Mouse (Mus musculus) intestine, embryonic 15.5 days (tissue): ENCODE data around the gene Wdcp. TPM values are rescaled to one million over a fixed set of nuclear protein-coding genes. Genes with fewer than 3 reads are reported as not detected.
"Not testable (repeated sequence)": the region's sequence is repeated elsewhere in the genome, so short reads cannot be mapped to it uniquely, and the experiment has no call there.

Experiments used
- ATAC-seq: fragments of 200-750 bp; cut with Nextera tagmentation; 2 replicates; pipeline ENCODE4 v1.8.0; 2017; ENCODE audit warnings: moderate TSS enrichment, moderate library complexity
- H3K27ac ChIP-seq: fragments of 300-500 bp; sonication (generic); 2 replicates; pipeline ENCODE4 v1.5.1; 2015; ENCODE audit warnings: mild to moderate bottlenecking, inconsistent platforms
- H3K27me3 ChIP-seq: fragments of 300-500 bp; sonication (generic); replicated peaks from 2 replicates; pipeline ENCODE4 v1.6.1; 2015; ENCODE audit warnings: inconsistent platforms
- H3K36me3 ChIP-seq: fragments of 300-500 bp; sonication (generic); 2 replicates; pipeline ENCODE4 v1.6.1; 2015; ENCODE audit warnings: inconsistent platforms
- H3K4me1 ChIP-seq: fragments of 300-500 bp; sonication (generic); replicated peaks from 2 replicates; pipeline ENCODE4 v1.6.1; 2015; ENCODE audit warnings: inconsistent platforms
- H3K4me2 ChIP-seq: fragments of 300-500 bp; sonication (generic); replicated peaks from 2 replicates; pipeline ENCODE4 v1.6.1; 2015; ENCODE audit warnings: mild to moderate bottlenecking, inconsistent platforms
- H3K4me3 ChIP-seq: fragments of 300-500 bp; sonication (generic); replicated peaks from 2 replicates; pipeline ENCODE4 v1.5.1; 2015; ENCODE audit warnings: inconsistent platforms
- H3K9ac ChIP-seq: fragments of 300-500 bp; sonication (generic); 2 replicates; pipeline ENCODE4 v1.6.1; 2015; ENCODE audit warnings: inconsistent platforms
- H3K9me3 ChIP-seq: fragments of 300-500 bp; sonication (generic); 2 replicates; pipeline ENCODE4 v1.6.1; 2016; ENCODE audit warnings: inconsistent platforms
- WGBS: fragments of 180-500 bp; shearing (Covaris S2); methylation state at CpG from one replicate; pipeline ENCODE4 v1.1.7; 2015; 5-methylcytosine and 5-hydroxymethylcytosine counted together
- polyA plus RNA-seq: library from polyadenylated mRNA; unstranded; fragments of >200 nt; fragmentation: Nextera tagmentation; extraction: Ambion mirVana; gene quantifications from 2 replicates; pipeline ENCODE4 v1.2.1, GENCODE M21; 2015

Gene Wdcp
- polyA plus RNA-seq, 1 experiment from 2014 or later: 15.7 TPM

DNA sequence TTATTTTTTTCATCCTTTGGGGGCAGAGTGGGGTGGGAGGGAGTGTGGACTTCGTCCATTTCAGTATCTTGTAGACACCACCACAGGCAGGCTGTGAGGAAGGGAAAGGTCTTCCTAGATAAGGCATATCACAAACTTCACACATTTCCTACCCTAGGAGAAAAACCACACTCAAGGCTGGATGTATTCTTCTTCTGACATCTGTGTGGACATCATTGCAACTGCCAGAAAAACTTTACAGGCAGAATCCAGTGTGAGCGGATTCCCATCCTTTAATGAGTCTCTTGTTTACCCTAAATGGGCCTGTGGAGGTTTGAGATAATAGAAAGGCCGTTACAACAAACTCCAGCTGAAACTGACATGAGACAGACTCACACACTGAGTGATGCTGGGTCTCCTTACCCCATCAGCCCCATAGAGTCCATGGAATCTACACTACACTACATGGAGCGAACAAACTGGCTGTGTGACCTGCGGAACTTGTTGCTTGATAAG is 29.9 kb downstream of the Wdcp start:
- Histone ChIP-seq H3K4me3 (no peak overlapping the region), H3K36me3 (no peaks in the 10 kb centered on the region), H3K4me1 (peaks cover 13% of the 10 kb centered on the region), H3K27me3 (no peaks in the 10 kb centered on the region), H3K9ac (no peak overlapping the region), H3K27ac (no peak overlapping the region), H3K9me3 (no peaks in the 10 kb centered on the region), H3K4me2 (no peak overlapping the region)
- no peak; the same call in 1 of the 2 replicates for ATAC-seq
- 69% methylated on average over 5 of the region's 5 CpGs for WGBS

- no peaks in the 10 kb centered on the region for H3K36me3 ChIP-seq
- H3K9me3 ChIP-seq: no peaks in the 10 kb centered on the region
- H3K27me3 ChIP-seq: no peaks in the 10 kb centered on the region
- H3K4me2 ChIP-seq: peak overlapping the region; percentile 88
- H3K27ac ChIP-seq: no peak overlapping the region
- H3K9ac ChIP-seq: peak overlapping the region; percentile 31; the same call in 1 of the 2 replicates
- peaks cover 13% of the 10 kb centered on the region for H3K4me1 ChIP-seq
- no peak for ATAC-seq
- H3K4me3 ChIP-seq: no peak overlapping the region
- WGBS: 73% methylated on average over 6 of the region's 6 CpGs
Observed at GRCm38 (mm10) chr12:4873531-4873930, 30.4 kb downstream of the Wdcp start.

DNA sequence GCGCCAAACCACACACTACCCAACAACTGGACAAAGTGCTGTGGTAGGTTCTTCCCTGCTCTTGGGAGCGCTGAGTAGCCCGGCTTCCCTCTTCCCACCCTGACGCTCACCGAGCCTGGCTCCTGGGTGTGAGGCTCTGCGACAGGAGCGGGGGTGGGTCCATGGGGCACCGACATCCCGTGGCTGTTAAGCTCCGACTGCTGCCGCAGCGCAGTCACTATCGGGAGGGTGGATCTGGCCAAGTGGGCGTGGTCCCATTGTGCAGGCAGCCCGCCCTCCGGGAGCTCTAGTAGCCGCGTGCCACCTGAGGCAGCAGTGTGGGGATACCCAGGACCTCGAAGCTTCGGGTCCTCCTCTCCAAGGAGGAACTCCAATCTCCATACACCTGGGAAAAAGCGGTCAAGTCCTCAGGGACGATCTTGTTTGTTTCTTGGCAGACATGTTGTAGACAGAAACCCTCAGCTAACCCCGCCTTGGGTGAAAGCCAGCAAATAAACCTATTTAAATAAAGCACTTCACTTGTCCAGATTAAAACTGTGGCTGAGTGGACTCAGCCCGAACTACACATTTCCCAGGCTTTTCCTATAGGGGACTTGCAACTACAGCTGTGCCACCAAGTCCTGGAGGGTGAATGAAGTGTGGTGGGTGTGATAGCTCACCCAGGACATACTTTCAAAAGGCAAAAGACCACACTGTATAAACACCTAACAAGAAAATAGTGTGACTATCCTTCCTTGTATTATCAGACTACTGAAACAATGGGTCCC is 31.2 kb downstream of the Wdcp start, which contains the start of gene Mfsd2b:
Mfsd2b (minus strand) TSS at position 199 of the 767 bp plus-strand sequence.
- Histone ChIP-seq H3K27ac (no peak within 1 kb of the TSS), H3K9ac (peak within 1 kb of the TSS; percentile 31), H3K9me3 (no peaks in the 10 kb centered on the region), H3K4me2 (peak within 1 kb of the TSS; percentile 88), H3K4me1 (peaks cover 13% of the 10 kb centered on the region), H3K27me3 (no peaks in the 10 kb centered on the region), H3K36me3 (no peaks in the 10 kb centered on the region), H3K4me3 (peak within 1 kb of the TSS; percentile 32)
- 2% methylated on average over 24 of the region's 24 CpGs for WGBS
- ATAC-seq: peak; percentile 95

- Histone ChIP-seq H3K4me2 (no peak overlapping the region), H3K27me3 (no peaks in the 10 kb centered on the region), H3K4me1 (peaks cover 13% of the 10 kb centered on the region), H3K36me3 (no peaks in the 10 kb centered on the region), H3K4me3 (no peak overlapping the region), H3K9me3 (no peaks in the 10 kb centered on the region), H3K27ac (0 out of 2 replicates have a peak overlapping the region, but pooled peaks have one; percentile 36), H3K9ac (no peak overlapping the region)
- WGBS: 63% methylated on average over 8 of the region's 8 CpGs
- ATAC-seq: peak; percentile 27
Observed at GRCm38 (mm10) chr12:4875623-4876022, 32.5 kb downstream of the Wdcp start.

DNA sequence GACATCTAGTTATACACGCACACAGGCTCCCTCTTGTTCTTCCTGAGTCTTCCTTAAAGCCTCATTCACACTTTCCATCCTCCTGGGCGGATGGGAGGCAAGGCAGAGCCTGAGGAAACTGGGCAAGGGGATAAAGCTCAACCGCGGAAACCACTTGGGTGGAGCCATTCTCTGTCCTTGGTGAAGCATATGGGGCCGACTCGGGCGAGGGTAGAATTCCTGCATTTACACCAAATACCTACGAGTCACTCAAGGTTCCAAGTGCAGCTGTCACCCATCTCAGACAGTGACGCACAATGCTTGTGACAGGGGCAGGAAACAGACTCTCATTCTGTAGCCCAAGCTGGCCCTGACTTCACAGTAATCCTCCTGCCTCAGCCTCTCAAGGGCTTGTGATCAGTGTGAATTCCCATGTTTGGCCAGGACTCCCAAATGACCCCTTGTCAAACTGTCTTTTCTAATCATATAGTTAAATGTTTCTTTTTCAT is 35.2 kb downstream of the Wdcp start:
- no peak overlapping the region for H3K27ac ChIP-seq
- H3K27me3 ChIP-seq: no peaks in the 10 kb centered on the region
- no peaks in the 10 kb centered on the region for H3K36me3 ChIP-seq
- H3K4me3 ChIP-seq: no peak overlapping the region
- no peak for ATAC-seq
- H3K4me2 ChIP-seq: no peak overlapping the region
- 84% methylated on average over 9 of the region's 9 CpGs for WGBS
- H3K4me1 ChIP-seq: peaks cover 13% of the 10 kb centered on the region
- H3K9ac ChIP-seq: no peak overlapping the region
- H3K9me3 ChIP-seq: no peaks in the 10 kb centered on the region

GRCm38 (mm10) chr12:4879048-4879447 is 35.9 kb downstream of the Wdcp start:
- Histone ChIP-seq H3K36me3 (no peaks in the 10 kb centered on the region), H3K4me3 (no peak overlapping the region), H3K9me3 (no peaks in the 10 kb centered on the region), H3K4me1 (peaks cover 8% of the 10 kb centered on the region; the same call in 1 of the 2 replicates), H3K4me2 (no peak overlapping the region), H3K9ac (no peak overlapping the region), H3K27ac (no peak overlapping the region), H3K27me3 (no peaks in the 10 kb centered on the region)
- WGBS: 95% methylated on average over 5 of the region's 5 CpGs
- no peak for ATAC-seq

GRCm38 (mm10) chr12:4882086-4882485 is 39.0 kb downstream of the Wdcp start:
- Histone ChIP-seq H3K9ac (no peak overlapping the region), H3K27ac (no peak overlapping the region), H3K9me3 (no peaks in the 10 kb centered on the region), H3K4me2 (no peak overlapping the region), H3K36me3 (no peaks in the 10 kb centered on the region), H3K4me3 (no peak overlapping the region), H3K27me3 (no peaks in the 10 kb centered on the region), H3K4me1 (no peaks in the 10 kb centered on the region)
- ATAC-seq: no peak
- 69% methylated on average over 2 of the region's 2 CpGs for WGBS

GRCm38 (mm10) chr12:4885062-4885461 is 42.0 kb downstream of the Wdcp start:
- ATAC-seq: no peak
- Histone ChIP-seq H3K4me3 (no peak overlapping the region), H3K36me3 (no peaks in the 10 kb centered on the region), H3K9ac (no peak overlapping the region), H3K9me3 (no peaks in the 10 kb centered on the region), H3K4me1 (no peaks in the 10 kb centered on the region), H3K27ac (no peak overlapping the region), H3K4me2 (no peak overlapping the region), H3K27me3 (no peaks in the 10 kb centered on the region)
- WGBS: 35% methylated on average over 1 of the region's 1 CpGs

GRCm38 (mm10) chr12:4886581-4886980 is 43.5 kb downstream of the Wdcp start:
- not testable (repeated sequence) for H3K9ac ChIP-seq, H3K4me2 ChIP-seq, H3K4me3 ChIP-seq, H3K27ac ChIP-seq, H3K36me3 ChIP-seq, H3K9me3 ChIP-seq, ATAC-seq, H3K27me3 ChIP-seq, H3K4me1 ChIP-seq
- WGBS: 90% methylated on average over 4 of the region's 4 CpGs

DNA sequence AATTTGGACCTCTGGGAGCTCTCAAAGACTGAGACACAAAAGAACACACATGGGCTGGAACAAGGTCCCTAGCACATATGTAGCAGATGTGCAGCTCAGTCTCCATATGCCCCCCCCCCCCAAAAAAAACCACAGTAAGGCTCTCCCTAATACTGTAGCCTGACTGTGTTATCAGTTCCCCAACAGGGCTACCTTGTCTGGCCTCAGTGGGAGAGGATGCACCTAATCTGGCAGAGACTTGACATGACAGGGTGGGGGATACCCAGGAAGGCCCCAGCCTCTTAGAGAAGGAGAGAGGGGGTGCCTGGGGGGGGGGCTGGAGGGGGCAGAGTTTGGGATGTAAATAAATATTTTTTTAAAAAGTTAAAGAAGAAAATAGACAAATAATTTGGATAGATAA is 45.6 kb downstream of the Wdcp start:
- Histone ChIP-seq H3K4me2 (no peak overlapping the region), H3K9me3 (no peaks in the 10 kb centered on the region), H3K36me3 (no peaks in the 10 kb centered on the region), H3K4me3 (no peak overlapping the region), H3K4me1 (no peaks in the 10 kb centered on the region), H3K27me3 (no peaks in the 10 kb centered on the region), H3K9ac (no peak overlapping the region), H3K27ac (no peak overlapping the region)
- no peak for ATAC-seq

DNA sequence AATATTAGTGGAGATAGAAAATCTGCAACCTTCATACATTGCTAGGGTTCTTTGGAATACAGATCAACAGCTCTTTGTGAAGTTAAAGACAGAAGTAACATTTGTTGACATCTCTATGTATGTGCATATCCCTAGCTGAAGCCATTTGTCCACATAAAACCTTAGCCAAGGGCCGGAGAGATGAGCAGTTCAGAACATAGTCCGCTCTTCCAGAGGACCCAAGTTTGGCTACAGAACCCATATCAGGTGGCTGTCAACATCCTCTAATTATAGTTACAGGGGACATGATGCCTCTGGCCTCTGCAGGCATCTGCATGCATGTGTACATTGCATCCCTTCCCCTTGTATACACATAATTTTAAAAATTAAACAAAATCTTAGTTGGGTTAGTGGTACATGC is 46.1 kb downstream of the Wdcp start:
- Histone ChIP-seq H3K9me3 (no peaks in the 10 kb centered on the region), H3K4me3 (no peak overlapping the region), H3K4me1 (no peaks in the 10 kb centered on the region), H3K36me3 (no peaks in the 10 kb centered on the region), H3K27ac (no peak overlapping the region), H3K4me2 (no peak overlapping the region), H3K27me3 (no peaks in the 10 kb centered on the region), H3K9ac (no peak overlapping the region)
- ATAC-seq: no peak
- 96% methylated on average over 2 of the region's 2 CpGs for WGBS

- WGBS: 93% methylated on average over 1 of the region's 1 CpGs
- ATAC-seq: no peak
- H3K4me3 ChIP-seq: no peak overlapping the region
- H3K36me3 ChIP-seq: no peaks in the 10 kb centered on the region
- no peak overlapping the region for H3K27ac ChIP-seq
- H3K4me1 ChIP-seq: no peaks in the 10 kb centered on the region
- no peaks in the 10 kb centered on the region for H3K27me3 ChIP-seq
- no peaks in the 10 kb centered on the region for H3K9me3 ChIP-seq
- no peak overlapping the region for H3K9ac ChIP-seq
- H3K4me2 ChIP-seq: no peak overlapping the region
Observed at GRCm38 (mm10) chr12:4889891-4890290, 46.8 kb downstream of the Wdcp start.

DNA sequence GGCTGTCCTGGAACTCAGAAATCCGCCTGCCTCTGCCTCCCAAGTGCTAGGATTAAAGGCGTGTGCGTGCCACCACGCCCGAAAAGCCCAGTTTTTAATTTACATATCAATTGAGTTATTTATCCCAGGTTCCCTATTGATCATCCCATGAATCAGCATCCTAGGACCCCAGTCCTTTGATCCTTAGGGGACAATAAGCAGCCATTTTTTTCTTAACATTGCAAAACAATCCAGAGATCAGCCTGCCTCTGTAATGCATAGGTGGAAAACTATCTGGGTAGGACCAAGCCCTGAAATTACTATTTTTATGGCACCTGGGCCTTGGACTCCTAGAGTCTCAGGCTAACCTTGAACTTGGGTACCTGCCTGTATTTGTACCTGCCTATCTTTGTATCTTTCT is 54.9 kb downstream of the Wdcp start:
- H3K27ac ChIP-seq: no peak overlapping the region
- 96% methylated on average over 5 of the region's 5 CpGs for WGBS
- H3K9me3 ChIP-seq: no peaks in the 10 kb centered on the region
- no peaks in the 10 kb centered on the region for H3K36me3 ChIP-seq
- H3K4me2 ChIP-seq: no peak overlapping the region
- no peak overlapping the region for H3K9ac ChIP-seq
- no peak overlapping the region for H3K4me3 ChIP-seq
- H3K4me1 ChIP-seq: no peaks in the 10 kb centered on the region
- no peaks in the 10 kb centered on the region for H3K27me3 ChIP-seq
- no peak for ATAC-seq
